Mouse (Mus musculus) bone marrow macrophage, adult 2 months (primary cell): ENCODE results near the gene Ager.

Experiments
- CTCF ChIP-seq: IDR thresholded peaks from 2 replicates; pipeline ENCODE4 v1.5.1; 2012; ENCODE audit warnings: low read depth, mild to moderate bottlenecking, low read length, moderate library complexity
- POLR2A ChIP-seq: IDR thresholded peaks from 2 replicates; pipeline ENCODE4 v1.6.1; 2012; ENCODE audit warnings: mild to moderate bottlenecking, low read depth, low read length, borderline replicate concordance

DNA sequence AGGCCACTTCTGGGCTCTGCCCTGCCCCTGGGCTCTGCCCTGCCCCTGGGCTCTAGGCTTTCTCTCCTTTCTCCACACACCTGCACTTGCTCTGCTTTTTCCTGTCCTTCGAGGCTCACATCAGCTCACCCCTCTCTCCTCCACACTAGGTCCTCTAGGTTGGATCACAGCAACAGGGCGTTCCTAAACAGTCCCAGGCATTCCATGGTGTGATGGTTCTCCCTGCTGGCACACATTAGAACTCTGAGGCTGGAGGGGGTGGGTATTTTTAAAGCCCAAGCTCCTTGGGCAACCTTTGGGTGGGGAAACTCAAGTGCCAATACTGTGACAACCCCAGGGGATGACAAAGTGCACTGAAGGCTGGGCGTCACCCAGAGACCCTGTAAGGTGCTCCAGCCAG is 39.8 kb downstream of the Ager start:
- TF ChIP-seq CTCF (no peak), POLR2A (no peak)
